ENCODE assay signal across 9 mouse cellular contexts in genomic region chr9:108819495-108819894, GRCm38 (mm10). TPM values are rescaled to one million over a fixed set of nuclear protein-coding genes. Genes with fewer than 3 reads are reported as not detected.
A peak's percentile ranks its signal among the peaks of the same experiment; 100 is the strongest.
DNase-seq lines count a peak whose midpoint lies in the region; ATAC-seq lines count a peak whose summit lies in the region.
"Had no signal": no experiment of that assay in that cellular context is flagged by ENCODE, and none has a peak within 500 bp of the region (broad histone marks: within the 10 kb centered on the region; RNA-seq: fewer than 3 reads in every experiment).

No protein-coding gene starts in this region.

- H3K27ac ChIP-seq in hindbrain, embryonic 10.5 days, result no peak overlapping the region
- H3K27ac ChIP-seq in hindbrain, embryonic 12.5 days, result no peak overlapping the region
- H3K27ac ChIP-seq: limb, embryonic 12.5 days had no signal

- H3K9ac ChIP-seq in hindbrain, embryonic 12.5 days, result no peak overlapping the region
- H3K9ac ChIP-seq: limb, embryonic 12.5 days had no signal

- peaks cover 18% of the 10 kb centered on the region for H3K27me3 ChIP-seq in hindbrain, embryonic 10.5 days (ENCODE audit: insufficient read depth, poor library complexity, severe bottlenecking)
- peaks cover 18% of the 10 kb centered on the region for H3K27me3 ChIP-seq in hindbrain, embryonic 12.5 days

- DNase-seq in hindbrain, embryonic 10.5 days (ENCODE audit: low spot score), result peak; percentile 56
- peak; percentile 58 for DNase-seq in urinary bladder, postnatal 14 days (ENCODE audit: low spot score)
- DNase-seq in urinary bladder, adult 2 months (ENCODE audit: low spot score), result no peak
- peak; percentile 38 for DNase-seq in c-Kit-negative CD71-positive TER-119-positive erythroid progenitor cells, embryonic 14.5 days (ENCODE audit: low read depth, low spot score)
- peak; percentile 76 for DNase-seq in heart, postnatal 4 days
- DNase-seq in urinary bladder, postnatal 4 days (ENCODE audit: low spot score in 2 of 2), result no peak

- peaks cover 44% of the 10 kb centered on the region for H3K36me3 ChIP-seq in hindbrain, embryonic 10.5 days
- peaks cover 35% of the 10 kb centered on the region for H3K36me3 ChIP-seq in hindbrain, embryonic 12.5 days

- H3K4me1 ChIP-seq in hindbrain, embryonic 10.5 days (replicated peaks), result peaks cover 9% of the 10 kb centered on the region
- peaks cover 4% of the 10 kb centered on the region; the same call in 1 of the 2 replicates for H3K4me1 ChIP-seq in hindbrain, embryonic 12.5 days
- H3K4me1 ChIP-seq: limb, embryonic 12.5 days had no signal

- H3K4me2 ChIP-seq in hindbrain, embryonic 12.5 days (replicated peaks), result no peak overlapping the region
- H3K4me2 ChIP-seq: limb, embryonic 12.5 days had no signal

- no peaks in the 10 kb centered on the region for H3K9me3 ChIP-seq in hindbrain, embryonic 10.5 days
- H3K9me3 ChIP-seq in hindbrain, embryonic 12.5 days (replicated peaks), result no peaks in the 10 kb centered on the region
- H3K9me3 ChIP-seq: limb, embryonic 12.5 days had no signal

- ATAC-seq in hindbrain, embryonic 12.5 days (ENCODE audit: low FRiP score), result no peak
- peak; percentile 66 for ATAC-seq in megakaryocyte-erythroid progenitor cell, adult 5-6 weeks (replicated peaks; ENCODE audit: low FRiP score, low TSS enrichment, poor library complexity, severe bottlenecking)

- WGBS in hindbrain, embryonic 10.5 days, result 67% methylated on average over 3 of the region's 3 CpGs
- 61% methylated on average over 3 of the region's 3 CpGs for WGBS in hindbrain, embryonic 12.5 days

- H3K4me3 ChIP-seq in hindbrain, embryonic 10.5 days, result no peak overlapping the region
- H3K4me3 ChIP-seq in hindbrain, embryonic 12.5 days, result no peak overlapping the region
- H3K4me3 ChIP-seq: limb, embryonic 12.5 days had no signal

RNA-seq across cellular contexts. Expression of gene Celsr3, which starts 6.6 kb away (rescaled TPM):
- 4.5 and 7.2 TPM in 2 replicates for polyA plus RNA-seq in hindbrain, embryonic 10.5 days (2016; fragmentation: Nextera tagmentation; extraction: Ambion mirVana)
- polyA plus RNA-seq in hindbrain, embryonic 12.5 days (2016; fragmentation: Nextera tagmentation; extraction: Ambion mirVana), result 11.9 TPM in 2 replicates
- 0.19 and 0.23 TPM in 2 replicates for polyA plus RNA-seq in urinary bladder, adult 2 months (2012; rRNA removed)
- total RNA-seq in heart, postnatal 4 days (2021), result under 1 TPM; 0.07 TPM
- total RNA-seq in megakaryocyte-erythroid progenitor cell, adult 5-6 weeks (2014; fragmentation: Nextera tagmentation), result not detected in 2 replicates
- 0.05 TPM in 1 of 2 replicates, not detected in the other for total RNA-seq in megakaryocyte-erythroid progenitor cell, adult 5-6 weeks (2017)

RNA-seq across cellular contexts. Expression of gene Nckipsd, which starts 11.3 kb away (rescaled TPM):
- 14.9 and 16.2 TPM in 2 replicates for polyA plus RNA-seq in hindbrain, embryonic 10.5 days (2016; fragmentation: Nextera tagmentation; extraction: Ambion mirVana)
- polyA plus RNA-seq in hindbrain, embryonic 12.5 days (2016; fragmentation: Nextera tagmentation; extraction: Ambion mirVana), result 20.2 and 23.3 TPM in 2 replicates
- polyA plus RNA-seq in urinary bladder, adult 2 months (2012; rRNA removed), result 10.2 and 11.7 TPM in 2 replicates
- total RNA-seq in heart, postnatal 4 days (2021), result 1 to 10 TPM; 8.1 to 8.2 TPM
- 8.6 and 12.2 TPM in 2 replicates for total RNA-seq in megakaryocyte-erythroid progenitor cell, adult 5-6 weeks (2014; fragmentation: Nextera tagmentation)
- 1.0 and 2.3 TPM in 2 replicates for total RNA-seq in megakaryocyte-erythroid progenitor cell, adult 5-6 weeks (2017)

RNA-seq across cellular contexts. Expression of gene Slc26a6, which starts 33.6 kb away (rescaled TPM):
- polyA plus RNA-seq in hindbrain, embryonic 10.5 days (2016; fragmentation: Nextera tagmentation; extraction: Ambion mirVana), result 11.2 and 12.6 TPM in 2 replicates
- polyA plus RNA-seq in hindbrain, embryonic 12.5 days (2016; fragmentation: Nextera tagmentation; extraction: Ambion mirVana), result 12.7 and 16.5 TPM in 2 replicates
- polyA plus RNA-seq in urinary bladder, adult 2 months (2012; rRNA removed), result 9.7 and 9.8 TPM in 2 replicates
- total RNA-seq in heart, postnatal 4 days (2021), result 10 to 100 TPM in 1 of 2 experiments, 1 to 10 TPM in 1; 8.4 to 10.1 TPM
- 5.7 and 5.8 TPM in 2 replicates for total RNA-seq in megakaryocyte-erythroid progenitor cell, adult 5-6 weeks (2014; fragmentation: Nextera tagmentation)
- 0.30 and 1.4 TPM in 2 replicates for total RNA-seq in megakaryocyte-erythroid progenitor cell, adult 5-6 weeks (2017)

RNA-seq across cellular contexts. Expression of gene Ip6k2, which starts 35.9 kb away (rescaled TPM):
- polyA plus RNA-seq in hindbrain, embryonic 10.5 days (2016; fragmentation: Nextera tagmentation; extraction: Ambion mirVana), result 87.2 and 117 TPM in 2 replicates
- polyA plus RNA-seq in hindbrain, embryonic 12.5 days (2016; fragmentation: Nextera tagmentation; extraction: Ambion mirVana), result 140 and 154 TPM in 2 replicates
- polyA plus RNA-seq in urinary bladder, adult 2 months (2012; rRNA removed), result 77.3 and 97.8 TPM in 2 replicates
- 10 to 100 TPM; 43.7 to 48.5 TPM for total RNA-seq in heart, postnatal 4 days (2021)
- 29.8 and 36.7 TPM in 2 replicates for total RNA-seq in megakaryocyte-erythroid progenitor cell, adult 5-6 weeks (2014; fragmentation: Nextera tagmentation)
- total RNA-seq in megakaryocyte-erythroid progenitor cell, adult 5-6 weeks (2017), result 31.3 and 48.7 TPM in 2 replicates

Comparison
In these comparisons a context has a peak if more than half of its experiments do, and no peak if none do; other contexts are left out.
1. DNase-seq: peak in hindbrain, embryonic 10.5 days (single experiment), urinary bladder, postnatal 14 days (single experiment), c-Kit-negative CD71-positive TER-119-positive erythroid progenitor cells, embryonic 14.5 days (single experiment) and heart, postnatal 4 days (single experiment); none in urinary bladder, adult 2 months (single experiment) and urinary bladder, postnatal 4 days (0 of 2).